Mouse (Mus musculus): Measurements from ENCODE around the gene Galnt18. TPM values are rescaled to one million over a fixed set of nuclear protein-coding genes. Genes with fewer than 3 reads are reported as not detected.

The Galnt18 gene
- total RNA-seq, 2 experiments from 2014 or later: 55.7 to 62.1 TPM

- H3K4me3 ChIP-seq: no peak overlapping the region
- H3K27ac ChIP-seq: peak overlapping the region; percentile 29; the same call in 1 of the 2 replicates
- TF ChIP-seq CTCF (conservative IDR thresholded peaks at IDR 0.05): 0 out of 2 replicates have a peak, but pooled peaks have one; percentile 12
- DNase-seq (ENCODE audit: low spot score in 2 of 2): no peak
Measured at GRCm38 (mm10) chr7:111593680-111594079, 186.1 kb downstream of the Galnt18 start.

GRCm38 (mm10) chr7:111589506-111590125, 190.2 kb downstream of the Galnt18 start:
- no peak for TF ChIP-seq CTCF (conservative IDR thresholded peaks at IDR 0.05)
- H3K4me3 ChIP-seq: no peak overlapping the region
- peak in 1 of 2 experiments; percentile 8 for DNase-seq (ENCODE audit: low spot score in 2 of 2)
- H3K27ac ChIP-seq: no peak overlapping the region

- no peak for DNase-seq (ENCODE audit: low spot score in 2 of 2)
- TF ChIP-seq CTCF (conservative IDR thresholded peaks at IDR 0.05): no peak
- Histone ChIP-seq H3K27ac (no peak overlapping the region), H3K4me3 (no peak overlapping the region)
Measured at GRCm38 (mm10) chr7:111588291-111588781, 191.4 kb downstream of the Galnt18 start.

GRCm38 (mm10) chr7:111580547-111580946, 199.2 kb downstream of the Galnt18 start:
- H3K4me3 ChIP-seq: no peak overlapping the region
- peak overlapping the region; percentile 18; the same call in 1 of the 2 replicates for H3K27ac ChIP-seq
- DNase-seq (ENCODE audit: low spot score in 2 of 2): no peak
- no peak for TF ChIP-seq CTCF (conservative IDR thresholded peaks at IDR 0.05)

GRCm38 (mm10) chr7:111575096-111575495, 204.7 kb downstream of the Galnt18 start:
- DNase-seq (ENCODE audit: low spot score in 2 of 2): no peak
- Histone ChIP-seq H3K4me3 (no peak overlapping the region), H3K27ac (peak overlapping the region; percentile 53; the same call in 1 of the 2 replicates)
- TF ChIP-seq CTCF (conservative IDR thresholded peaks at IDR 0.05): no peak

GRCm38 (mm10) chr7:111572336-111572735, 207.4 kb downstream of the Galnt18 start:
- H3K27ac ChIP-seq: peak overlapping the region; percentile 78
- no peak for TF ChIP-seq CTCF (conservative IDR thresholded peaks at IDR 0.05)
- DNase-seq (ENCODE audit: low spot score in 2 of 2): peak; percentile 48 to 72
- no peak overlapping the region for H3K4me3 ChIP-seq

GRCm38 (mm10) chr7:111566838-111567237, 212.9 kb downstream of the Galnt18 start:
- no peak overlapping the region for H3K27ac ChIP-seq
- DNase-seq (ENCODE audit: low spot score in 2 of 2): no peak
- no peak for TF ChIP-seq CTCF (conservative IDR thresholded peaks at IDR 0.05)
- H3K4me3 ChIP-seq: no peak overlapping the region

- DNase-seq (ENCODE audit: low spot score in 2 of 2): no peak
Measured at GRCm38 (mm10) chr7:111563316-111564110, 216.3 kb downstream of the Galnt18 start.

GRCm38 (mm10) chr7:111560097-111560496, 219.7 kb downstream of the Galnt18 start:
- H3K27ac ChIP-seq: no peak overlapping the region
- peak; percentile 65 for TF ChIP-seq CTCF (conservative IDR thresholded peaks at IDR 0.05)
- no peak for DNase-seq (ENCODE audit: low spot score in 2 of 2)
- no peak overlapping the region for H3K4me3 ChIP-seq

More at GRCm38 (mm10) chr7:111563316-111564110, 216.3 kb downstream of the Galnt18 start:
- H3K27ac ChIP-seq: no peak overlapping the region
- H3K4me3 ChIP-seq: no peak overlapping the region
- no peak for TF ChIP-seq CTCF (conservative IDR thresholded peaks at IDR 0.05)

GRCm38 (mm10) chr7:111559011-111559410, 220.8 kb downstream of the Galnt18 start:
- no peak overlapping the region for H3K4me3 ChIP-seq
- DNase-seq (ENCODE audit: low spot score in 2 of 2): no peak
- H3K27ac ChIP-seq: no peak overlapping the region
- no peak for TF ChIP-seq CTCF (conservative IDR thresholded peaks at IDR 0.05)

- Histone ChIP-seq H3K4me3 (no peak overlapping the region), H3K27ac (no peak overlapping the region)
- TF ChIP-seq CTCF (conservative IDR thresholded peaks at IDR 0.05): peak; percentile 67
- no peak for DNase-seq (ENCODE audit: low spot score in 2 of 2)
Measured at GRCm38 (mm10) chr7:111550987-111551386, 228.8 kb downstream of the Galnt18 start.

- TF ChIP-seq CTCF (conservative IDR thresholded peaks at IDR 0.05): no peak
- Histone ChIP-seq H3K27ac (peak overlapping the region; percentile 18), H3K4me3 (no peak overlapping the region)
- peak in 1 of 2 experiments; percentile 30 for DNase-seq (ENCODE audit: low spot score in 2 of 2)
Measured at GRCm38 (mm10) chr7:111547069-111547468, 232.7 kb downstream of the Galnt18 start.

- Histone ChIP-seq H3K27ac (no peak overlapping the region), H3K4me3 (no peak overlapping the region)
- no peak for TF ChIP-seq CTCF (conservative IDR thresholded peaks at IDR 0.05)
- no peak for DNase-seq (ENCODE audit: low spot score in 2 of 2)
Measured at GRCm38 (mm10) chr7:111545614-111546013, 234.2 kb downstream of the Galnt18 start.
